Mouse (Mus musculus) testis, postnatal 10 days (tissue): ENCODE results near the gene Vmn1r212.
"Not testable (repeated sequence)": the region's sequence is repeated elsewhere in the genome, so short reads cannot be mapped to it uniquely, and the experiment has no call there.

Experiments
- DNase-seq: peaks from one replicate; pipeline ENCODE4 v3.0.0; 2021; ENCODE audit warnings: low spot score

The Vmn1r212 gene

DNA sequence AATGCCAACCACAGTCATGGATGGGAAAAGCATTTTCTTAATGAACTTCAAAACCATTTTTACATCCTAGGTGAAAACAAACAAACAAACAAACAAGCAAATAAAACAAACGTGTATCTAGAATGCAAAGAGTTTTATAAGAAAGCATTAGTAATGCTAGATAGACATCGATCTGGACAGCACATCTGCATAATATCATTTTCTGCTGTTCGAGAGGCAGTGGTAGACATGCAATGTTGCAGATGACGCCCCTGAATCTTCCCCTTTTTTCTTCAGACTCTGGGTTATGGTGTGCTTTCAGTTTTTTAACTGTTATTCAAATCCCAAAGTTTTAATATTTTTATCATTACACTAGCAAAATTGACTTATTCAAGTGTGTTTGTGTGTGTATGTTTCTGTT is at the start of gene Vmn1r212:
Gene Vmn1r212 (minus strand): TSS at position 101 of the 400 bp plus-strand sequence.
- DNase-seq, result no peak

DNA sequence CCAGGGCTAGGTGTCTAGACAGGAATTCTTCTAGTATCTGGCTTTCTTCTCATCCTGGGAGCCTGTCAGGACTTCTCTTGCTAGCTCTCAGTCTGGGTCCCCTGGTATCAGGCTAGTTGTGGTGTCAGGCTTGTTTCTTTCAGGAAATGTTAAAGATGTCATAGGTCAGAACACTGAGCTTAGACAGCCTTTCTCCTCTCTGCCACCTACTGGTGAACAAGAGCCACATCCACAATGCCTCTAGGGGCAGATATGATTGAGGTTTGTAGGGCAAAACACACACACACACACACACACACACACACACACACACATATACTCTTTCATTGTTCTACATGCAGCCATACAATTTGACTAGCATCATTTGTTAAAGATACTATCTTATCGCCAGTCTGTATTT is 4.7 kb downstream of the Vmn1r212 start:
- no peak for DNase-seq

DNA sequence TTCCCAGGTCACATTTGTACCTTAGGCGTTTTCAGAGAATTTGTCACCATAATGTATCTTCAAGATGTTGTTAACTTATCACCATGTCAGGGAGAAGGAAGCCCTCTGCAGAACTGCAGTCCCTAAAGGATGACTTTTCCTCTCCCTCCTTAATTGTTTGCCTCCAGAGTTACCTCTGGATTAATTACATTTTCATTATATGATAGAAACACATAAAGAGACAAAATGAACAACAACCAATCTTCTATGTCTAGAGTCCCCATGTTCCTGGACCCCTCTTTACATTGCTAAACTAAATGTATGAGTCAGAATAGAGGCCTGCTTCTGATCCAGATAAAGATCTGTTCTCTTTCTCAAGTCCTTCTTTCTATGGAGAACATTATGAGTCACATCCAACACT is 26.5 kb downstream of the Vmn1r212 start, which contains the start of gene Vmn1r211:
Gene Vmn1r211 (minus strand): TSS at position 101 of the 400 bp plus-strand sequence.
- no peak for DNase-seq

DNA sequence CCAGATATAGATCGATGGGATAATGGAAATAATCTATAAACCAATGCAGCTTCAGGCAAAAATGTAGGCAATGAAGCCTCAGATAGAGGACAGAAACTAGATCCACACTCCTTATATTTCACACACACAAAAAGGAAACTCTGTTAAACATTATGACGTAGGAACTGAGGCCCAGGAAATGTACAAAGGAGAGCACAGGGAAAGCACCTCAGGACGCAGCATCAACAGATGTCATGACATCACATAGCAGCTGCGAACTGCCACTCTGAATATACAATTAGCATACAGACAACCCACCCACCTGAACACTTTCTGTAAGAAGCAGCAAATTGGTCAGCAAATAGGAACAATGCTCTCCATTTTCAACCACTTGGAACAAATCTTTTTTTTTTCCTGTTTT is 29.2 kb downstream of the Vmn1r212 start:
- no peak for DNase-seq

DNA sequence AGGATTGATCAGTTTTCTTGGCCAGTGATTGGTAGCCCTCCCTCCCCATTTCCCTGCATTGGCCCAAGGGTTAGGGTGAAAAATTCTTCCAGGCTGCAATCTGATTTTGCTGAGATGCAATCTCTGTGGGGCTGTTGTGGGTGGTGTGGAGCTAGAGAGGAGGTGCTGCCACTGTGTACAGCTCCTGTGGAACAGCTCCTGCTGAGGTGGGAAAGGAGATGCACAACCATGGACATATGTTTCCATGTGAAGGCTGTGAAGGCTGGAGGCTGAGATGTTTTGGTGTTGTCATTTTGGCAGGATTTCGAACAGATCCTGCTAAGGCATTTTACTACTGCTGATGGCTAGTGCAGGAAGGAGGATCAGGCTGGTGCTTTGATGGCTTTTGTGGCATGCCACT is 37.2 kb downstream of the Vmn1r212 start:
- no peak for DNase-seq

DNA sequence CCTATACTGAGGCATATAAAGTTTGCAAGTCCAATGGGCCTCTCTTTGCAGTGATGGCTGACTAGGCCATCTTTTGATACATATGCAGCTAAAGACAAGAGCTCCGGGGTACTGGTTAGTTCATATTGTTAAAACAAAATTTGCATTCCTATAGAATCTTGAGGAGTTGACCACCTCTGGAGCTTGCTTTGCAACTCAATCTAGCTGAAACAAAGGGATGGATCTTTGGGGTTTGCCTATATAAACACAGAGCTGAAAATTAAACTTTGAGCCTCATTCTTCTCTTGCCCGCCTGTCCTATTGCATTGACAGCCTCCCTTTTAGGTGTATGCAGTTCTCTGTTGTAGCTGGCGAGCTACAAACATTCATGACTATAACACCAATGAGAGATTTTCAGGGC is 39.7 kb downstream of the Vmn1r212 start:
- DNase-seq, result not testable (repeated sequence)
